Mouse (Mus musculus) myocyte (in vitro differentiated cells): Measurements from ENCODE around the gene Gm42417. TPM values are rescaled to one million over a fixed set of nuclear protein-coding genes. Genes with fewer than 3 reads are reported as not detected.

ENCODE experiments used
- H3K27me3 ChIP-seq: one replicate; pipeline ENCODE4 v1.6.1; 2011; ENCODE audit not compliant: control insufficient read depth, insufficient read depth, insufficient read length
- H3K36me3 ChIP-seq: one replicate; pipeline ENCODE4 v1.6.1; 2011; ENCODE audit not compliant: control insufficient read depth, insufficient read depth
- H3K4me2 ChIP-seq: one replicate; pipeline ENCODE4 v1.6.1; 2011; ENCODE audit warnings: low read depth, control low read depth
- H3K4me3 ChIP-seq: one replicate; pipeline ENCODE4 v1.5.1; 2011; ENCODE audit warnings: mild to moderate bottlenecking, control low read depth, moderate library complexity
- H3K79me2 ChIP-seq: one replicate; pipeline ENCODE4 v1.6.1; 2011; ENCODE audit not compliant: control insufficient read depth, insufficient read depth
- H3ac ChIP-seq: one replicate; pipeline ENCODE4 v1.6.1; 2011; ENCODE audit not compliant: control insufficient read depth, insufficient read length
- CEBPB ChIP-seq: IDR thresholded peaks from 2 replicates; pipeline ENCODE4 v1.6.1; 2011; ENCODE audit warnings: mild to moderate bottlenecking, moderate library complexity; ENCODE audit not compliant: poor library complexity, insufficient read depth, severe bottlenecking
- E2F4 ChIP-seq: IDR thresholded peaks from one replicate; pipeline ENCODE4 v1.6.1; 2011; ENCODE audit warnings: mild to moderate bottlenecking, control low read depth, moderate library complexity; ENCODE audit not compliant: insufficient read depth
- MAX ChIP-seq: IDR thresholded peaks from one replicate; pipeline ENCODE4 v1.6.1; 2011; ENCODE audit warnings: low read depth, mild to moderate bottlenecking, control low read depth
- MYOD1 ChIP-seq, 3 experiments: IDR thresholded peaks; one replicate each; pipeline ENCODE4 v1.6.1; 2011; ENCODE audit warnings: control low read depth in 2 of 3, low read depth in 2 of 3, mild to moderate bottlenecking in 2 of 3, moderate library complexity in 1 of 3; ENCODE audit not compliant: insufficient read length in 2 of 3, control insufficient read depth in 1 of 3
- MYOG ChIP-seq, 3 experiments: IDR thresholded peaks; one replicate each; pipeline ENCODE4 v1.6.1; 2011; ENCODE audit warnings: control low read depth in 2 of 3, low read depth in 2 of 3, mild to moderate bottlenecking in 2 of 3; ENCODE audit not compliant: insufficient read length in 2 of 3, control insufficient read depth in 1 of 3, insufficient read depth in 1 of 3
- POLR2A ChIP-seq: IDR thresholded peaks from one replicate; pipeline ENCODE4 v1.6.1; 2011; ENCODE audit warnings: low read depth, mild to moderate bottlenecking, control low read depth, moderate library complexity; ENCODE audit not compliant: insufficient read length
- POLR2AphosphoS2 ChIP-seq: IDR thresholded peaks from one replicate; pipeline ENCODE4 v1.6.1; 2011; ENCODE audit warnings: low read depth, control low read depth; ENCODE audit not compliant: insufficient read length
- REST ChIP-seq: IDR thresholded peaks from one replicate; pipeline ENCODE4 v1.6.1; 2011; ENCODE audit warnings: mild to moderate bottlenecking, control low read depth, moderate library complexity; ENCODE audit not compliant: insufficient read depth, insufficient read length
- SRF ChIP-seq: IDR thresholded peaks from one replicate; pipeline ENCODE4 v1.6.1; 2011; ENCODE audit warnings: low read depth; ENCODE audit not compliant: control insufficient read depth, insufficient read length
- TCF12 ChIP-seq: IDR thresholded peaks from one replicate; pipeline ENCODE4 v1.6.1; 2011; ENCODE audit warnings: mild to moderate bottlenecking, control low read depth; ENCODE audit not compliant: poor library complexity, insufficient read depth, severe bottlenecking
- TCF3 ChIP-seq: IDR thresholded peaks from one replicate; pipeline ENCODE4 v1.6.1; 2011; ENCODE audit warnings: low read depth, control low read depth; ENCODE audit not compliant: insufficient read length
- USF1 ChIP-seq: IDR thresholded peaks from one replicate; pipeline ENCODE4 v1.6.1; 2011; ENCODE audit warnings: low read depth, mild to moderate bottlenecking, control low read depth, moderate library complexity
- polyA plus RNA-seq: library from polyadenylated mRNA; unstranded; fragments of >200 nt; fragmentation: generic; extraction: Trizol; gene quantifications from one replicate; pipeline ENCODE4 v1.2.1, GENCODE M21; 2012; ENCODE audit warnings: missing spikeins

The Gm42417 gene
- polyA plus RNA-seq, 1 experiment: 0.13 TPM

GRCm38 (mm10) chr1:36580384-36581207 is 41.4 kb upstream of the Gm42417 start:
- no peak for TF ChIP-seq USF1
- no peak for TF ChIP-seq TCF3
- TF ChIP-seq POLR2AphosphoS2: peak; percentile 44
- no peak for TF ChIP-seq REST
- TF ChIP-seq CEBPB: no peak
- TF ChIP-seq MAX: no peak
- TF ChIP-seq E2F4: no peak
- peak; percentile 48 for TF ChIP-seq POLR2A
- peak in 1 of 3 experiments; percentile 53 for TF ChIP-seq MYOG (IDR thresholded peaks at IDR 0.05; ENCODE audit: control insufficient read depth in 1 of 3, insufficient read depth in 1 of 3, insufficient read length in 2 of 3, low read depth in 2 of 3)
- TF ChIP-seq MYOD1 (IDR thresholded peaks at IDR 0.05; ENCODE audit: control insufficient read depth in 1 of 3, insufficient read length in 2 of 3, low read depth in 2 of 3): no peak
- no peak for TF ChIP-seq SRF
- TF ChIP-seq TCF12: no peak
- Histone ChIP-seq H3K4me2 (peak overlapping the region; percentile 60), H3K27me3 (no peaks in the 10 kb centered on the region), H3K79me2 (no peaks in the 10 kb centered on the region), H3K4me3 (no peak overlapping the region), H3ac (no peak overlapping the region), H3K36me3 (no peaks in the 10 kb centered on the region)

- H3K79me2 ChIP-seq: no peaks in the 10 kb centered on the region
- H3K36me3 ChIP-seq: no peaks in the 10 kb centered on the region
- no peak for TF ChIP-seq POLR2AphosphoS2
- TF ChIP-seq REST: no peak
- no peak for TF ChIP-seq POLR2A
- no peak for TF ChIP-seq E2F4
- no peak for TF ChIP-seq MAX
- TF ChIP-seq TCF3: peak; percentile 97
- peak; percentile 32 for TF ChIP-seq SRF
- no peak for TF ChIP-seq USF1
- TF ChIP-seq CEBPB: no peak
- peak; percentile 35 to 100 (median 99) for TF ChIP-seq MYOD1 (IDR thresholded peaks at IDR 0.05; ENCODE audit: control insufficient read depth in 1 of 3, insufficient read length in 2 of 3, low read depth in 2 of 3)
- peak; percentile 63 to 100 (median 98) for TF ChIP-seq MYOG (IDR thresholded peaks at IDR 0.05; ENCODE audit: control insufficient read depth in 1 of 3, insufficient read depth in 1 of 3, insufficient read length in 2 of 3, low read depth in 2 of 3)
- peak; percentile 97 for TF ChIP-seq TCF12
- no peak overlapping the region for H3ac ChIP-seq
- no peak overlapping the region for H3K4me3 ChIP-seq
- H3K4me2 ChIP-seq: peak overlapping the region; percentile 60
- H3K27me3 ChIP-seq: no peaks in the 10 kb centered on the region
These were observed 40.8 kb upstream of the Gm42417 start for GRCm38 (mm10) chr1:36579974-36580383.

- Histone ChIP-seq H3K79me2 (no peaks in the 10 kb centered on the region), H3K27me3 (no peaks in the 10 kb centered on the region), H3K4me2 (no peak overlapping the region), H3K36me3 (no peaks in the 10 kb centered on the region), H3ac (no peak overlapping the region), H3K4me3 (no peak overlapping the region)
- no peak for TF ChIP-seq MYOG (IDR thresholded peaks at IDR 0.05; ENCODE audit: control insufficient read depth in 1 of 3, insufficient read depth in 1 of 3, insufficient read length in 2 of 3, low read depth in 2 of 3)
- TF ChIP-seq E2F4: no peak
These were observed 37.9 kb upstream of the Gm42417 start for GRCm38 (mm10) chr1:36576991-36577675.

- Histone ChIP-seq H3K4me3 (no peak overlapping the region), H3K27me3 (no peaks in the 10 kb centered on the region), H3K4me2 (no peak overlapping the region), H3ac (no peak overlapping the region), H3K36me3 (no peaks in the 10 kb centered on the region), H3K79me2 (no peaks in the 10 kb centered on the region)
- no peak for TF ChIP-seq TCF3
- TF ChIP-seq CEBPB: no peak
- TF ChIP-seq POLR2AphosphoS2: no peak
- TF ChIP-seq TCF12: no peak
- no peak for TF ChIP-seq E2F4
- no peak for TF ChIP-seq REST
- TF ChIP-seq MYOD1 (IDR thresholded peaks at IDR 0.05; ENCODE audit: control insufficient read depth in 1 of 3, insufficient read length in 2 of 3, low read depth in 2 of 3): no peak
- no peak for TF ChIP-seq USF1
- no peak for TF ChIP-seq POLR2A
- TF ChIP-seq MYOG (IDR thresholded peaks at IDR 0.05; ENCODE audit: control insufficient read depth in 1 of 3, insufficient read depth in 1 of 3, insufficient read length in 2 of 3, low read depth in 2 of 3): no peak
- TF ChIP-seq SRF: no peak
- no peak for TF ChIP-seq MAX
These were observed 36.1 kb upstream of the Gm42417 start for GRCm38 (mm10) chr1:36575347-36575746.
